Mouse (Mus musculus) myocyte (in vitro differentiated cells): ENCODE results near the gene Slc36a2.

Source experiments
- MAX ChIP-seq: IDR thresholded peaks from one replicate; pipeline ENCODE4 v1.6.1; 2011; ENCODE audit warnings: low read depth, mild to moderate bottlenecking, control low read depth
- MYOD1 ChIP-seq, 3 experiments: IDR thresholded peaks; one replicate each; pipeline ENCODE4 v1.6.1; 2011; ENCODE audit warnings: control low read depth in 2 of 3, low read depth in 2 of 3, mild to moderate bottlenecking in 2 of 3, moderate library complexity in 1 of 3; ENCODE audit not compliant: insufficient read length in 2 of 3, control insufficient read depth in 1 of 3
- POLR2A ChIP-seq: IDR thresholded peaks from one replicate; pipeline ENCODE4 v1.6.1; 2011; ENCODE audit warnings: low read depth, mild to moderate bottlenecking, control low read depth, moderate library complexity; ENCODE audit not compliant: insufficient read length
- POLR2AphosphoS2 ChIP-seq: IDR thresholded peaks from one replicate; pipeline ENCODE4 v1.6.1; 2011; ENCODE audit warnings: low read depth, control low read depth; ENCODE audit not compliant: insufficient read length
- USF1 ChIP-seq: IDR thresholded peaks from one replicate; pipeline ENCODE4 v1.6.1; 2011; ENCODE audit warnings: low read depth, mild to moderate bottlenecking, control low read depth, moderate library complexity

GRCm38 (mm10) chr11:55217418-55217817, 32.5 kb upstream of the Slc36a2 start:
- TF ChIP-seq MYOD1 (IDR thresholded peaks at IDR 0.05; ENCODE audit: control insufficient read depth in 1 of 3, insufficient read length in 2 of 3, low read depth in 2 of 3) (no peak), USF1 (no peak), POLR2A (no peak), MAX (no peak), POLR2AphosphoS2 (no peak)
